Mouse (Mus musculus): ENCODE measurements around the gene Dpysl4.

- no peak for TF ChIP-seq POLR2A (IDR thresholded peaks at IDR 0.05; ENCODE audit: low read depth, low read length)
- TF ChIP-seq CTCF (IDR thresholded peaks at IDR 0.05; ENCODE audit: borderline replicate concordance, insufficient read depth, low read length), result no peak
Observed at GRCm38 (mm10) chr7:139093124-139093523, 7.3 kb downstream of the Dpysl4 start.
